8 mouse cellular contexts compared by ENCODE assay signal in genomic region chr10:20722651-20723520, GRCm38 (mm10). TPM values are rescaled to one million over a fixed set of nuclear protein-coding genes. Genes with fewer than 3 reads are reported as not detected.
DNase-seq lines count a peak whose midpoint lies in the region; ATAC-seq and TF ChIP-seq lines count a peak whose summit lies in the region.

No protein-coding gene starts in this region.

- H3K4me2 ChIP-seq in lung, embryonic 16.5 days (ENCODE audit: low read depth, low read length): peak overlapping the region; percentile 62
- H3K4me2 ChIP-seq in midbrain, embryonic 12.5 days (replicated peaks): peak overlapping the region; percentile 33

- peaks cover 16% of the 10 kb centered on the region for H3K4me1 ChIP-seq in lung, embryonic 16.5 days (replicated peaks; ENCODE audit: control insufficient read depth, insufficient read depth, low read length)
- H3K4me1 ChIP-seq in kidney, adult 2 months (ENCODE audit: control insufficient read depth, insufficient read depth, low read length): peaks cover 15% of the 10 kb centered on the region
- peaks cover 30% of the 10 kb centered on the region for H3K4me1 ChIP-seq in midbrain, embryonic 12.5 days

- no peak for TF ChIP-seq POLR2A in kidney, adult 2 months (IDR thresholded peaks at IDR 0.05; ENCODE audit: low read depth, low read length)

- peak overlapping the region; percentile 34 for H3K4me3 ChIP-seq in lung, embryonic 16.5 days (ENCODE audit: low read length)
- H3K4me3 ChIP-seq in kidney, adult 2 months (ENCODE audit: insufficient read depth, low read depth, low read length): peak overlapping the region; percentile 37
- 0 out of 2 replicates have a peak overlapping the region, but pooled peaks have one; percentile 7 for H3K4me3 ChIP-seq in midbrain, embryonic 12.5 days

- DNase-seq in lung, postnatal 36 days: no peak
- peak; percentile 27 for DNase-seq in forelimb bud, embryonic 11.5 days (ENCODE audit: low read depth, low spot score)
- peak; percentile 68 for DNase-seq in kidney, adult 2 months
- no peak for DNase-seq in cerebellum, postnatal 4 days (ENCODE audit: low spot score in 2 of 2)
- no peak for DNase-seq in thymus, postnatal 0 days (ENCODE audit: low spot score)

- H3K36me3 ChIP-seq in lung, embryonic 16.5 days (ENCODE audit: control insufficient read depth, insufficient read depth, low read length): no peaks in the 10 kb centered on the region
- no peaks in the 10 kb centered on the region for H3K36me3 ChIP-seq in kidney, adult 2 months (ENCODE audit: control insufficient read depth, insufficient read depth, low read length)
- no peaks in the 10 kb centered on the region for H3K36me3 ChIP-seq in midbrain, embryonic 12.5 days

- H3K27ac ChIP-seq in lung, embryonic 16.5 days (ENCODE audit: low read length): peak overlapping the region; percentile 71
- H3K27ac ChIP-seq in kidney, adult 2 months (ENCODE audit: insufficient read depth, low read depth, low read length): peak overlapping the region; percentile 46; the same call in 1 of the 2 replicates
- peak overlapping the region; percentile 39; the same call in 1 of the 2 replicates for H3K27ac ChIP-seq in midbrain, embryonic 12.5 days (replicated peaks)

- peak overlapping the region; percentile 26 for H3K9ac ChIP-seq in lung, embryonic 16.5 days (ENCODE audit: low read length)
- no peak overlapping the region for H3K9ac ChIP-seq in midbrain, embryonic 12.5 days (replicated peaks)

- peak; percentile 35; the same call in 1 of the 2 replicates for ATAC-seq in lung, embryonic 16.5 days (ENCODE audit: low read depth)
- ATAC-seq in midbrain, embryonic 12.5 days (ENCODE audit: low FRiP score, low read depth): peak; percentile 23; the same call in 1 of the 2 replicates
- ATAC-seq in CD4-positive, CD25-positive, alpha-beta regulatory T cell, adult 4 months: no peak

- no peaks in the 10 kb centered on the region for H3K27me3 ChIP-seq in lung, embryonic 16.5 days (ENCODE audit: control insufficient read depth, insufficient read depth, low read depth, low read length)
- no peaks in the 10 kb centered on the region for H3K27me3 ChIP-seq in kidney, adult 2 months (replicated peaks; ENCODE audit: control insufficient read depth, insufficient read depth, low read length)
- peaks cover 5% of the 10 kb centered on the region; the same call in 1 of the 2 replicates for H3K27me3 ChIP-seq in midbrain, embryonic 12.5 days

- no peak for TF ChIP-seq CTCF in kidney, adult 2 months (conservative IDR thresholded peaks at IDR 0.05; ENCODE audit: insufficient read depth, insufficient read length, low read depth, low read length)

- 27% methylated on average over 9 of the region's 9 CpGs for WGBS in lung, embryonic 16.5 days
- WGBS in kidney, adult 2 months: 30% methylated on average over 9 of the region's 9 CpGs
- 34% methylated on average over 9 of the region's 9 CpGs for WGBS in midbrain, embryonic 12.5 days

- H3K9me3 ChIP-seq in lung, embryonic 16.5 days (ENCODE audit: control insufficient read depth, low read length): no peaks in the 10 kb centered on the region
- no peaks in the 10 kb centered on the region for H3K9me3 ChIP-seq in midbrain, embryonic 12.5 days

RNA-seq across cellular contexts. Expression of gene Pde7b, which starts 2.0 kb away (rescaled TPM):
- 3.3 and 3.6 TPM in 2 replicates for polyA plus RNA-seq in lung, embryonic 16.5 days (2015; fragmentation: Nextera tagmentation; extraction: Ambion mirVana)
- polyA plus RNA-seq in kidney, adult 2 months (2012; rRNA removed): 9.0 and 9.5 TPM in 2 replicates
- polyA plus RNA-seq in midbrain, embryonic 12.5 days (2016; fragmentation: Nextera tagmentation; extraction: Ambion mirVana): 3.0 and 3.2 TPM in 2 replicates
- polyA plus RNA-seq in CD4-positive, CD25-positive, alpha-beta regulatory T cell, adult 4 months (2017; shearing (Covaris generic)): under 1 TPM; 0.15 to 0.33 TPM
- polyA plus RNA-seq in thymus, postnatal 0 days (2015; fragmentation: Nextera tagmentation; extraction: Ambion mirVana): 0.30 and 0.61 TPM in 2 replicates

Comparison
In these comparisons a context has a peak if more than half of its experiments do, and no peak if none do; other contexts are left out.
1. DNase-seq: peak in forelimb bud, embryonic 11.5 days (single experiment) and kidney, adult 2 months (single experiment); none in lung, postnatal 36 days (single experiment), cerebellum, postnatal 4 days (0 of 2) and thymus, postnatal 0 days (single experiment).
2. Peak in every context shown above with its lines, with median percentiles within 50 percentile points of each other: H3K27ac ChIP-seq and H3K4me3 ChIP-seq.